Mouse (Mus musculus) frontal cortex, adult (tissue): ENCODE data around the gene Rab31.

Experiments
- ATAC-seq: cut with Nextera tagmentation; 2 replicates; pipeline ENCODE4 v1.9.2; 2017; ENCODE audit warnings: mild to moderate bottlenecking, moderate library complexity, mixed read lengths; ENCODE audit not compliant: low TSS enrichment

Gene Rab31

DNA sequence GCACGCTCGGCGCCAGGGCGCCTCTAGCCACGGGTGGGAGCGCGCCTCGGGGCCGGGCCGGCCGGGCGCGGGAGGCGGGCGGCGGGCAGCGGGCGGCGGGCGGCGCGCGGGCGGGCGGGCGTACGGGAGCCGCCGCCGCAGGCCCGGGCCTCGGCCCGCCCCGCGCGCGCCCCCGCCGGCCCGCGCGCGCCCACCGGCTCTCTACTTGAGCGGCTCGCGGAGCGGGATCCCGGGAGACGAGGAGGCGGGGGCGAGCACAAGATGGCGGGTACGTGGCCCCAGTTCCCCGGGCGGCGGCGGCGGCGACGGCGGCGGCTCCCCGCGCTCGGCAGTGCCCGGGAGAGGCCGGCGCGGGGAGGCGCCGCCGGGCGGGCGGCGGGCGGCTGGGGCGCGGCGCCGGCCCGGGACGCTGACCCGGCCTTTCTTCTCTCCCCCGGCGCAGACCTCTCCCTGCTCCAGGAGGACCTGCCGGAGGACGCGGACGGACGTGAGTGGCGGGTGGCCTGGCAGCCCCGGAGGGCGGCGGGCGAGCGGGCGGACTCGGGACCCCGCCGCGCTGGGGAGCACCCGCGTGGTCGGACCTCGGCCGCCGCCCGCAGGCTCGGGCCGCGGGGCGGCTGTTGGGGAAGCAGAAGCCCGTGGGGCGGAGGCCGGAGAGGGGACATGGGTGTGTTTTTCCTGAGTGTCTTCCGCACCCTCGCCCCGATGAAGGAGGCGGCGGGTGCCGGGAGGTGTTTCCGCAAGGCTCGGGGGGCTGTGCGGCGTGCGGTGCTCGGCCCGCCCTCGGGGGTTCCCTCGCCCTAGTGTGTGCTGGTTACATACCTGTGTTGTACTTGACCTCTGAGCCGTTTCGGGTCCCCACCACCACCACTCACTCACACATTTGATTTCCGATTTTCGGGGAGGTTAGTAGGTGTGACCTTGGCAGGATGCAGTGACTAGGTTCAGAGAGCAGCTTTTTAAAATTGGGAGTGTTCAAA, 10.9 kb upstream of the Rab31 start:
- ATAC-seq = peak; percentile 70

DNA sequence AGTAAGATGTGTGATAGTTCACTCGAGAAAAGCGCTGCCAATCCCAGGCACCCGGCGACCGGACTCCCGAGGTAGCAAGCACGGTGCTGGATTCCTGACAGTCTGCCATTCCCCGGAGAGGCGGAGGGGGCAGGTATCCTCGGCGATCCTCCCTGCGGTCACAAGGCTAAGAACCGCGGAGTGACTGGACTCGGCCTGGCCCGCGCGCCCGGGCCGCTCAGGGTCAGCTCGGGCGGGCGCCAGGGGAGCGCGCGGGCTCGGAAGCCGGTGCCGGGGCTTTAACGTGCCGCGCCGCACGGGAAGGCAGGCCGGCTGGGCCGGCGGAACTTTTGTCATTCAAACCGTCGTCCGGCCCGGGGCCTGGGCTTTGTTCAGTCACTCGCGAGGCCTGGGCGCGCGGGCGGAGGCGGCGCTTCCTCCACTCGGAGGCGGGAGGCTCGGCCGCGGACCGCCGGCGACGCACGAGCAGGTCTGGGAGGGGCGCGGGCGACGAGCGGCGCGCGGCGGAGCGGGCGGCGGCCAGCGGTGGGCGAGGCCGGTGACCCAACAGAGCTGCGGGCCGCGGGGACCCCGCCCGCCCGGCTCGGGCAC, 10.1 kb upstream of the Rab31 start, which contains the start of gene Ppp4r1:
TSS of gene Ppp4r1 (plus strand) at position 23 of the 591 bp plus-strand sequence.
- ATAC-seq = peak; percentile 75

DNA sequence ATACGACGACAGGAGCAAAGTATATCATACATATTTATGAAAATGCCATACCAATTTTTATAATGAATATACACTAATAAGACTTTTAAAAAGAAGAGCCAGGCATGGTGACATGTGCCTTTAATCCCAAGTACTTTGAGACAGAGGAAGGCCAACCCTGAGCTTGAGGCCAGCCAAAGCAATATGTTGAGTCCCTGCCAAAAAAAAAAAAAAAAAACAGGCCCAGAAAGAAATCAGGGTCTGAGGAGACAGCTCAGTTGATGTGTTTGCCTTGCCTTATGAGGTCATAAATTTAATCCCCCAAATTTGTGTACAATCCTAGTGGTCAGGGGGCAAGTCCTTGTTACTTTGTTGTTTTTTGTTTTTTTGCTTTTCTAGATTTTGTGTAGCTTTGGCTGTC, 8.4 kb upstream of the Rab31 start:
- ATAC-seq = no peak

GRCm38 (mm10) chr17:65777461-65777860, 4.9 kb upstream of the Rab31 start:
- ATAC-seq = no peak

GRCm38 (mm10) chr17:65776228-65776627, 3.7 kb upstream of the Rab31 start:
- ATAC-seq = no peak

DNA sequence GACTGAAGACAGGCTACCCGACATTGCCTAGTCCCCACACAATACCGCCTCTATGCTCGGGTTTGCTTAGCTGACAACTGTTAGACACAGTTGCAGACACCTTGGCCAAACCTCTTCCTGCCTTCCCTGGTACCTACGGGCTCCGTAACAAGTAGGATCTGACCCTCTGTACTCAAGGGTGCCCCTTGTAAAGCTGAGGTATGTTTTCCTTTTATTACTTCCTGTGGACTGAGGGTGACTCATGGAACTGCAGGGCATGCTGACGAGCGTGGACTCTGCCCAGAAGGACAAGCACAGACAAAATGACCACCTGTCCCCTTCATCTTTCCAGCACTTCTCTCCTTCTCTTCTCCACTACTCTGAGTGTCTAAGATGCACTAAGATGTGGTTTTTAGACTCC, 1.9 kb upstream of the Rab31 start:
- ATAC-seq = no peak

- no peak for ATAC-seq
Observed at GRCm38 (mm10) chr17:65773617-65774016, 1.1 kb upstream of the Rab31 start.

GRCm38 (mm10) chr17:65770982-65771915, 1.3 kb downstream of the Rab31 start:
- no peak for ATAC-seq

GRCm38 (mm10) chr17:65768486-65768885, 4.1 kb downstream of the Rab31 start:
- peak; percentile 62 for ATAC-seq

DNA sequence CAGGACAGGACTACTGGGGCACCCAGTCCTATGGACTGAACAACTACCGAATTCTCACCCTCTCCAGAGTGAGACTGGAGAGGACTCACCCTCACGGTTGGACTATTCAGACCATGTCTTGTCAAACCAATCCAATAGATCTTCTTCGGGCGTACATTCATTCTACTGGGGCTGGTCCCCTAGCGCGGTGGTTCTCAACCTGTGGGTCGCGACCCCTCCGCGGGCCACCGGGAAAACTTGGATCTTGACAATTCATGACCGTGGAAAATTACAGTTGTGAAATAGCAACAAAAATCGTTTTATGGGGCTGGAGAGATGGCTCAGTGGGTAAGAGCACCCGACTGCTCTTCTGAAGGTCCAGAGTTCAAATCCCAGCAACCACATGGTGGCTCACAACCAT, 9.3 kb downstream of the Rab31 start:
- no peak for ATAC-seq

DNA sequence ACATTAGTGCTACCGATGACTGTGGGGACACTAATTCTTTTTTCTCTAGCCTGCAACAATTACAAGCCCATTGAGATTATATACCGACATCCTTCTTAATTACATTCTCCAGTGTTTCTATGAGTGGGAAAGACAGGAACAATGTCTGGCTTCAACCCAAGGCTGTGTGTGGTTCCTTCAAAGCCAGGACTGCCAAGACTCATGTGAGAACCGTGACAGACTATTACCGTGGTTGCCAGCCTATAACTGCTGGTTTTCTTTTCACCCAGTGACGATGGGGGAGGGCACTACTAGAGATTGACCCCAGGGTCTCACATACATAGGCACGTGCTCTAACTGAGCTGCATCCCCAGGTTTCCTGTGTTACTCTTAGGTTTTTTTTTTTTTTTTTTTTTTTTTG, 15.4 kb downstream of the Rab31 start:
- ATAC-seq = no peak

DNA sequence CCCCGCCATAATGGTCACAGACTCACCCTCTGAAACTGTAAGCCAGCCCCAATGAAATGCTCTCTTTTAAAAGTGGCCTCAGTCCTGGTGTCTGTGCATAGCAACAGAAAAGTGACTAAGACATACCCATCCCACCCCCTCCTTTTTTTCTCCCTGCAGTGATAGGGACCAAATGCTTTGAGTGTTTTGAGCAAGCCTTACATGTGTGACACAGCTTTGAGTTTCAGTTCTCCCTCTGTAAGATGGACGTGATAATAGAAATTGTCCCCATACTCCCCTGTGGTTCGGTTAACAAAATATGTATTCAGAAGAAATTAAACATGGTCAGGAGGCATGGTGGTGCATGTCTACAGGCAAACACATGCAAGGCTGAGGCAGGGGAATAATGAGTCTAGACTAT, 16.7 kb downstream of the Rab31 start:
- no peak for ATAC-seq

DNA sequence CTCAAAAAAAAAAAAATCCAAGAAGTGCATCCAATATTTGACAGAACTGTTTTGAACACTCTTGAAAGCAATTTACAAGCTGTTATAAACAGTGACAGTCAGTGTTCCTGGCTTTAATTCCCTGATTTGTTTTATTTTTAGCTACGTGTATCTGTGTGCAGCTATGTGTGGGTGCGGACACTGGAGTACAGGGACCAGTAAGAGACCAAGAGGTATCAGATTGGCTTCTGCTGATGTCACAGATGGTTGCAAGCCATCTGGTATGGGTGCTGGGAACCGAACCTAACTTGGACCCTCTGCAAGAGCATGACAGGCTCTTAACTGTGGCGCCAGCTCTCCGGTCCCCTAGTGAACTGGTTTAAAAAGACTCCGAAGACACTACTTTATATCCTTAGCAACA, 19.4 kb downstream of the Rab31 start:
- peak; percentile 47; the same call in 1 of the 2 replicates for ATAC-seq

DNA sequence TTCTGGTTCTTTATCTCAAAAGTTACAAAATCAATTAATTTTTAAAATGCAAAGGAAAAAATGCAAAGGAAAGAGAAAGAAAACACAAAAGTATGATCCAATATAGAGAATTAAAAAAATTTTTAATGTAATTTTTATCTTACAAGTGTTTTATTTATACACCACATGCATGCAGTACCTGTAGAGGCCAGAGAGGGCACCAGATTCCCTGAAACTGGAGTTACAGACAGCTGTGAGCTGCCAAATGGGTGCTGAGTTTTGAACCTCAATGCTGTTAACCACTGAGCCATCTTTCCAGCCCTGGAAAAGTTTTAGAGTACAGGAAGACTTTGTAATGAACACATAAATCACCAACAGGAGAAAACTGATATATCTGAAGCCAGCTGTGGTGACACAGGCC, 22.3 kb downstream of the Rab31 start:
- ATAC-seq = no peak

- no peak for ATAC-seq
Observed at GRCm38 (mm10) chr17:65749803-65750202, 22.7 kb downstream of the Rab31 start.

- ATAC-seq = no peak
Observed at GRCm38 (mm10) chr17:65748997-65749396, 23.6 kb downstream of the Rab31 start.

- peak; percentile 60; the same call in 1 of the 2 replicates for ATAC-seq
Observed at GRCm38 (mm10) chr17:65746314-65746713, 26.2 kb downstream of the Rab31 start.

DNA sequence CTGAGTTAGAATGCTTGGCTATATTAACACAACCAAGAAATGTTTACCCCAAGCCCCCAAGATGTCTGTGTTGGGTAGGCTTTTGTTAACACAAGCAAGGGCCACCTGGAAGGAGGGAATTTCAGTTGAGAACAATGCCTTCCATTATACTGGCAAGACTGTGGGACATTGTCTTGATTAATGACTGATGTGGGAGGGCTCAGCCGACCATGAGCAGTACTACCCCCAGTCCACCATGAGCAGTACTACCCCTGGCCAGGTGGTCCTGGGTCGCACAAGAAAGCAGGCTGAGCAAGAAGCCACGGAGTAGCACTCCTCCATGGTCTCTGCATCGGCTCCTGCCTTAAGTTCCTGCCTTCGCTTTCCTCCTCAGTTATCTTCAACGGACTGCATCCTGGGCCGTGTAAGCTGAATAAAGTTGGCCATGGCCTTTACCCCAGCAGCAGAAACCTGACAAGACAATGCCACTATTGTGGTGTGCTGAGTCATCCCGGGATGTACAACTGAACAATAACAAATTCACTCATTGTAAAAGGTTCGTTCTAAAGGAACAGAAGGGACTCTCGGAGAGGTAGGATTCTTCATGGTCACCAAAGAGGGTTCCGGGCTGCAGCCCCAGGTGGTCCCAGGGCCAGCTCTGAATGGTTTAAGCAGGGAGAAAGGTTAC, 28.8 kb downstream of the Rab31 start:
- ATAC-seq = peak; percentile 29; the same call in 1 of the 2 replicates

DNA sequence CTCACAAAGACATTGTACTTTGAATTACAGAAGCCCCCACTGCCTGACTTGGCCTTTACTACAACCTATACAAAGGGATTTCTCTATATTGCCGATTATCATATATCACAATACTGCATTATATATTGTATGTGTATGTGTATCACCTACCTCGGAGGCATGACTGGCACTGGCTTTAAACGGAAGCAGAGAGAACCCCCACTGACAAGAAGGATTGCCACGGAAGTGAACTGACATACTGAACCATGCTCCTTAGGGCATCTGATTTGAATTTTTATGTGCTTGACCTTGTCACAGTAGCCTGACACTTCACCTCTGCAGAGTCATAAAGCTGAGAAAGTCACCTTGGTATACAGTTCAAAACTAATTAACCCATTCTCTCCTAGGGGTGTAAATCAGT, 29.6 kb downstream of the Rab31 start:
- ATAC-seq = no peak

GRCm38 (mm10) chr17:65742245-65742905, 30.2 kb downstream of the Rab31 start:
- ATAC-seq = no peak

DNA sequence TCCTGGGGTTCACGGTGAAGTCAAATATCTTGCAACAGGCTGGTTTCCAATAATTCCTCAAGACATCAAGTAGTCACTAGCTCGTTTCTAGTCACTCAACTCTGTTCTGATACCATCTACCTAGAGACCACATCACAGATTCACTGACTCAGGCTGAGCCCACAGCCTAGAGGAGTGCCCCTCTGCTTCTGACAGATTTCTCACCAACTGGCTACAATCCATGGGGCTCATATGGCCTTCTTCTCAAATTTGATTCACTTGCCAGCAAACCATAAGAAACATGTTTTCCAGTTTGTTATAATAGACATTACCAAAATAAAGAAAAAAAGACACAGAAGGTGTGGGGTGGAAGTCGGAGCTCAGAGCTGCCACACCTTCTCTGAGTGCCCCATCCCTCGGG, 31.0 kb downstream of the Rab31 start:
- ATAC-seq = no peak
